Mouse (Mus musculus) hindlimb bud, embryonic 11.5 days (tissue): ENCODE measurements around the gene Proser3.
A peak's percentile ranks its signal among the peaks of the same experiment; 100 is the strongest.

ENCODE experiments used
- DNase-seq: peaks from one replicate; pipeline ENCODE4 v3.0.0-alpha.2; 2012; ENCODE audit warnings: low read depth, low spot score; ENCODE audit errors: extremely low spot score

Proser3 gene

GRCm38 (mm10) chr7:30581547-30581946 is 29.4 kb upstream of the Proser3 start:
- DNase-seq: no peak

GRCm38 (mm10) chr7:30579950-30580349 is 27.9 kb upstream of the Proser3 start:
- DNase-seq: no peak

- DNase-seq: no peak
Measured at GRCm38 (mm10) chr7:30572969-30573368, 20.9 kb upstream of the Proser3 start.

- no peak for DNase-seq
Measured at GRCm38 (mm10) chr7:30572389-30572788, 20.3 kb upstream of the Proser3 start.

GRCm38 (mm10) chr7:30567555-30567954 is 15.5 kb upstream of the Proser3 start:
- DNase-seq: no peak

GRCm38 (mm10) chr7:30566033-30566432 is 13.9 kb upstream of the Proser3 start:
- DNase-seq: no peak

GRCm38 (mm10) chr7:30564970-30565571 is 13.0 kb upstream of the Proser3 start, which contains the start of gene Igflr1:
Igflr1 (plus strand) TSS chr7:30565427.
- no peak for DNase-seq

GRCm38 (mm10) chr7:30563906-30564280 is 11.8 kb upstream of the Proser3 start:
- DNase-seq: no peak

GRCm38 (mm10) chr7:30563117-30563905 is 11.2 kb upstream of the Proser3 start, which contains the start of the genes U2af1l4, Gm49396 and Psenen:
U2af1l4 (plus strand) TSS chr7:30563301.
Gm49396 (plus strand) TSS chr7:30563344.
Psenen (minus strand) TSS chr7:30563627.
- peak; percentile 93 for DNase-seq

GRCm38 (mm10) chr7:30562526-30563116 is 10.5 kb upstream of the Proser3 start:
- no peak for DNase-seq

- DNase-seq: no peak
Measured at GRCm38 (mm10) chr7:30560296-30560695, 8.2 kb upstream of the Proser3 start.

GRCm38 (mm10) chr7:30559443-30559954 is 7.4 kb upstream of the Proser3 start, which contains the start of gene Lin37:
Lin37 (minus strand) TSS chr7:30559838.
- DNase-seq: peak; percentile 86

GRCm38 (mm10) chr7:30558656-30559442 is 6.8 kb upstream of the Proser3 start:
- DNase-seq: no peak

- DNase-seq: no peak
Measured at GRCm38 (mm10) chr7:30557901-30558514, 5.9 kb upstream of the Proser3 start.

GRCm38 (mm10) chr7:30556894-30557536 is 4.9 kb upstream of the Proser3 start:
- no peak for DNase-seq

- DNase-seq: no peak
Measured at GRCm38 (mm10) chr7:30553810-30554584, 1.9 kb upstream of the Proser3 start.

- DNase-seq: no peak
Measured at GRCm38 (mm10) chr7:30553021-30553589, 1.0 kb upstream of the Proser3 start.

GRCm38 (mm10) chr7:30551445-30552101 is 526 bp downstream of the Proser3 start:
- no peak for DNase-seq
